Mouse (Mus musculus): ENCODE results near the gene Slc12a8.

- no peak for TF ChIP-seq CTCF (IDR thresholded peaks at IDR 0.05; ENCODE audit: low read depth, low read length)
- no peak for TF ChIP-seq GATA2 (IDR thresholded peaks at IDR 0.05; ENCODE audit: borderline replicate concordance, low read depth, low read length)
- TF ChIP-seq GATA1 (IDR thresholded peaks at IDR 0.05; ENCODE audit: borderline replicate concordance, low read length) = no peak
- no peak for TF ChIP-seq TAL1 (conservative IDR thresholded peaks at IDR 0.05; ENCODE audit: low read depth, low read length)
- no peak for TF ChIP-seq POLR2AphosphoS5 (IDR thresholded peaks at IDR 0.05; ENCODE audit: insufficient replicate concordance, low read depth, low read length)
Measured at GRCm38 (mm10) chr16:33591390-33592067, 74.4 kb downstream of the Slc12a8 start.
